Mouse (Mus musculus): ENCODE measurements around the gene Gm20425. TPM values are rescaled to one million over a fixed set of nuclear protein-coding genes. Genes with fewer than 3 reads are reported as not detected.

Gene Gm20425
- polyA plus RNA-seq, 1 experiment from 2014 or later, result 0.45 TPM

GRCm38 (mm10) chr9:103212654-103213420, 17.3 kb downstream of the Gm20425 start:
- no peaks in the 10 kb centered on the region for H3K9me3 ChIP-seq (ENCODE audit: control insufficient read depth, low read length)
- no peak overlapping the region for H3K27ac ChIP-seq (replicated peaks; ENCODE audit: low read depth, low read length)
- no peaks in the 10 kb centered on the region for H3K4me1 ChIP-seq (ENCODE audit: control insufficient read depth, insufficient read depth, low read length)
- no peaks in the 10 kb centered on the region for H3K36me3 ChIP-seq (ENCODE audit: control insufficient read depth, insufficient read depth, low read length)
- peak overlapping the region; percentile 33 for H3K4me2 ChIP-seq (ENCODE audit: low read depth, low read length)
- H3K9ac ChIP-seq (ENCODE audit: low read depth, low read length), result no peak overlapping the region
- peak overlapping the region; percentile 19; the same call in 1 of the 2 replicates for H3K4me3 ChIP-seq (ENCODE audit: low read depth, low read length)
- no peaks in the 10 kb centered on the region for H3K27me3 ChIP-seq (replicated peaks; ENCODE audit: control insufficient read depth, insufficient read depth, low read length)
- WGBS, result 72% methylated on average over 28 of the region's 28 CpGs
- ATAC-seq (ENCODE audit: low read depth) (no peak), DNase-seq (ENCODE audit: low spot score) (peak; percentile 77)

DNA sequence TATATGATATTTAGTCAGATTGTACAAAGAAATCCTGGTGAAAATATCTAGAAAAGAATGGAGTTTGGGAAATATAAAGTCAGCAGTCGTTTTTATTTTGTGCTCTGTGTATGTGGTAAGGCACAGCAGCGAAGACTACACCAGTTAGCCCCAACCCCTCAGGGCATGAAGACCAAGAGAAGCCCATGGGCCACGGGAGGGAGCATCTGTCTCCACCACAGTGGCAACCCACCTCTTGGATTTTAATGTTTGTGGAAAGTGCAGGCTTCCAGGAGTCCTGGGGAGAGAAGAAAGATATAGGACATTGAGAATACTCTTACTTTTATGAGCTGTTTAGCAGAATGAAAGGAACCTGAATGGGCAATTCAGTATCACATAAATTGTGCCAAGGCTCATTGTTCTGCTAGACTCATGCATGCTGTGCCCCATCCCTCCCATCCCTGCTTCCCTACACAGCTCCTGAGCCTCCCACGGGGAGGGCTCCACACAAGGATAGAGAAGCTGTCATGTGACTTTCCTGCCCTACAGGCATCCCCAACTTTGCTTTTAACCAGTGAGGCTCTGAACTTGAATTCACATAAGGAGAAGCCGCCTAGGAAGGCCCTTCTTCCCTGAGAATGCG, 21.2 kb downstream of the Gm20425 start:
- no peak for DNase-seq (ENCODE audit: low spot score)
- Histone ChIP-seq H3K4me2 (ENCODE audit: low read depth, low read length) (no peak overlapping the region), H3K36me3 (ENCODE audit: control insufficient read depth, insufficient read depth, low read length) (no peaks in the 10 kb centered on the region), H3K9me3 (ENCODE audit: control insufficient read depth, low read length) (no peaks in the 10 kb centered on the region), H3K9ac (ENCODE audit: low read depth, low read length) (no peak overlapping the region), H3K4me1 (ENCODE audit: control insufficient read depth, insufficient read depth, low read length) (no peaks in the 10 kb centered on the region), H3K4me3 (ENCODE audit: low read depth, low read length) (no peak overlapping the region), H3K27ac (replicated peaks; ENCODE audit: low read depth, low read length) (no peak overlapping the region), H3K27me3 (replicated peaks; ENCODE audit: control insufficient read depth, insufficient read depth, low read length) (no peaks in the 10 kb centered on the region)
- no peak for ATAC-seq (ENCODE audit: low read depth)
- WGBS, result 47% methylated on average over 6 of the region's 6 CpGs

- no peaks in the 10 kb centered on the region for H3K36me3 ChIP-seq (ENCODE audit: control insufficient read depth, insufficient read depth, low read length)
- no peak overlapping the region for H3K9ac ChIP-seq (ENCODE audit: low read depth, low read length)
- H3K27ac ChIP-seq (replicated peaks; ENCODE audit: low read depth, low read length), result no peak overlapping the region
- 9% methylated on average over 16 of the region's 16 CpGs for WGBS
- no peaks in the 10 kb centered on the region for H3K4me1 ChIP-seq (ENCODE audit: control insufficient read depth, insufficient read depth, low read length)
- DNase-seq (ENCODE audit: low spot score), result peak; percentile 88
- H3K4me2 ChIP-seq (ENCODE audit: low read depth, low read length), result peak overlapping the region; percentile 51
- no peaks in the 10 kb centered on the region for H3K27me3 ChIP-seq (replicated peaks; ENCODE audit: control insufficient read depth, insufficient read depth, low read length)
- ATAC-seq (ENCODE audit: low read depth), result peak; percentile 92
- no peaks in the 10 kb centered on the region for H3K9me3 ChIP-seq (ENCODE audit: control insufficient read depth, low read length)
- peak overlapping the region; percentile 27 for H3K4me3 ChIP-seq (ENCODE audit: low read depth, low read length)
Observed at GRCm38 (mm10) chr9:103207846-103208245, 22.3 kb downstream of the Gm20425 start.

GRCm38 (mm10) chr9:103205786-103206185, 24.3 kb downstream of the Gm20425 start:
- Histone ChIP-seq H3K9ac (ENCODE audit: low read depth, low read length) (no peak overlapping the region), H3K4me1 (ENCODE audit: control insufficient read depth, insufficient read depth, low read length) (no peaks in the 10 kb centered on the region), H3K27ac (replicated peaks; ENCODE audit: low read depth, low read length) (no peak overlapping the region), H3K27me3 (replicated peaks; ENCODE audit: control insufficient read depth, insufficient read depth, low read length) (no peaks in the 10 kb centered on the region), H3K4me2 (ENCODE audit: low read depth, low read length) (no peak overlapping the region), H3K4me3 (ENCODE audit: low read depth, low read length) (no peak overlapping the region), H3K36me3 (ENCODE audit: control insufficient read depth, insufficient read depth, low read length) (no peaks in the 10 kb centered on the region), H3K9me3 (ENCODE audit: control insufficient read depth, low read length) (no peaks in the 10 kb centered on the region)
- ATAC-seq (ENCODE audit: low read depth) (no peak), DNase-seq (ENCODE audit: low spot score) (no peak)
- WGBS, result 90% methylated on average over 5 of the region's 5 CpGs

GRCm38 (mm10) chr9:103201561-103202260, 28.4 kb downstream of the Gm20425 start, which contains the start of gene Srprb:
TSS of gene Srprb (minus strand) at chr9:103202137.
- under 1% methylated on average over 44 of the region's 45 CpGs for WGBS
- Histone ChIP-seq H3K4me2 (ENCODE audit: low read depth, low read length) (peak within 1 kb of the TSS; percentile 78), H3K4me1 (ENCODE audit: control insufficient read depth, insufficient read depth, low read length) (no peaks in the 10 kb centered on the region), H3K4me3 (ENCODE audit: low read depth, low read length) (peak within 1 kb of the TSS; percentile 82), H3K36me3 (ENCODE audit: control insufficient read depth, insufficient read depth, low read length) (peaks cover 33% of the 10 kb centered on the region), H3K27ac (replicated peaks; ENCODE audit: low read depth, low read length) (peak within 1 kb of the TSS; percentile 81), H3K9ac (ENCODE audit: low read depth, low read length) (peak within 1 kb of the TSS; percentile 86), H3K9me3 (ENCODE audit: control insufficient read depth, low read length) (no peaks in the 10 kb centered on the region), H3K27me3 (replicated peaks; ENCODE audit: control insufficient read depth, insufficient read depth, low read length) (no peaks in the 10 kb centered on the region)
- ATAC-seq (ENCODE audit: low read depth) (peak; percentile 98), DNase-seq (ENCODE audit: low spot score) (peak; percentile 97)

- DNase-seq (ENCODE audit: low spot score), result no peak
- no peak overlapping the region for H3K4me2 ChIP-seq (ENCODE audit: low read depth, low read length)
- H3K27ac ChIP-seq (replicated peaks; ENCODE audit: low read depth, low read length), result no peak overlapping the region
- H3K4me3 ChIP-seq (ENCODE audit: low read depth, low read length), result no peak overlapping the region
- H3K27me3 ChIP-seq (replicated peaks; ENCODE audit: control insufficient read depth, insufficient read depth, low read length), result no peaks in the 10 kb centered on the region
- no peaks in the 10 kb centered on the region for H3K4me1 ChIP-seq (ENCODE audit: control insufficient read depth, insufficient read depth, low read length)
- H3K9me3 ChIP-seq (ENCODE audit: control insufficient read depth, low read length), result no peaks in the 10 kb centered on the region
- peaks cover 55% of the 10 kb centered on the region for H3K36me3 ChIP-seq (ENCODE audit: control insufficient read depth, insufficient read depth, low read length)
- 95% methylated on average over 4 of the region's 4 CpGs for WGBS
- no peak overlapping the region for H3K9ac ChIP-seq (ENCODE audit: low read depth, low read length)
- ATAC-seq (ENCODE audit: low read depth), result no peak
Observed at GRCm38 (mm10) chr9:103188416-103188815, 41.7 kb downstream of the Gm20425 start.

- Histone ChIP-seq H3K27ac (replicated peaks; ENCODE audit: low read depth, low read length) (no peak overlapping the region), H3K36me3 (ENCODE audit: control insufficient read depth, insufficient read depth, low read length) (peaks cover 39% of the 10 kb centered on the region), H3K9me3 (ENCODE audit: control insufficient read depth, low read length) (no peaks in the 10 kb centered on the region), H3K9ac (ENCODE audit: low read depth, low read length) (no peak overlapping the region), H3K27me3 (replicated peaks; ENCODE audit: control insufficient read depth, insufficient read depth, low read length) (no peaks in the 10 kb centered on the region), H3K4me1 (ENCODE audit: control insufficient read depth, insufficient read depth, low read length) (no peaks in the 10 kb centered on the region), H3K4me3 (ENCODE audit: low read depth, low read length) (no peak overlapping the region), H3K4me2 (ENCODE audit: low read depth, low read length) (no peak overlapping the region)
- DNase-seq (ENCODE audit: low spot score) (peak; percentile 7), ATAC-seq (ENCODE audit: low read depth) (no peak)
- WGBS, result 76% methylated on average over 9 of the region's 9 CpGs
Observed at GRCm38 (mm10) chr9:103186747-103187146, 43.4 kb downstream of the Gm20425 start.

DNA sequence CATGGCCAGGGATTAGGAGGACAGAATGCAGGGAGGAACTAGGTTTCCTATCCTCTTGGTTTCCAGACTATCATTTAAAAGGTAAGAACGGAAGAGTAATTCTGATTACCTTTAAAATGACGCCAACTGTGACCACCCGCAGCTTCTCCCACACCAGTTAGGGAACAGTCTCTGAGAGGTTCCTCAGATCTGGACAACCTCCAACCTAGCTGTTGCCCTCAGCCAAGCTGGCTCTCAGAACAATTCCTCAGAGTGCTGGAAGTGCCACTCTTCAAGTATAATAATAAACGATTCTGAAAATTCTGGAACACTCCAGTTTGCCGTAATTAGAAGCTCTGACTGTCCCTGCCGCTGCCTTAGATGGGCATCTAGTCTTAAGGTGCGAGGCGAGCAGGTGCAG, 44.2 kb downstream of the Gm20425 start:
- Histone ChIP-seq H3K36me3 (ENCODE audit: control insufficient read depth, insufficient read depth, low read length) (peaks cover 31% of the 10 kb centered on the region), H3K4me2 (ENCODE audit: low read depth, low read length) (no peak overlapping the region), H3K27me3 (replicated peaks; ENCODE audit: control insufficient read depth, insufficient read depth, low read length) (no peaks in the 10 kb centered on the region), H3K9me3 (ENCODE audit: control insufficient read depth, low read length) (no peaks in the 10 kb centered on the region), H3K27ac (replicated peaks; ENCODE audit: low read depth, low read length) (no peak overlapping the region), H3K4me1 (ENCODE audit: control insufficient read depth, insufficient read depth, low read length) (no peaks in the 10 kb centered on the region), H3K9ac (ENCODE audit: low read depth, low read length) (no peak overlapping the region), H3K4me3 (ENCODE audit: low read depth, low read length) (no peak overlapping the region)
- DNase-seq (ENCODE audit: low spot score), result no peak
- ATAC-seq (ENCODE audit: low read depth), result no peak
- WGBS, result 93% methylated on average over 8 of the region's 8 CpGs

All from embryonic facial prominence, embryonic 14.5 days (tissue).